Mouse (Mus musculus) cerebellum, adult 9-11 months (tissue): Measurements from ENCODE around the gene Plin1.

Experiments
- DNase-seq: peaks from one replicate; pipeline ENCODE4 v3.0.0; 2022

Plin1 gene

DNA sequence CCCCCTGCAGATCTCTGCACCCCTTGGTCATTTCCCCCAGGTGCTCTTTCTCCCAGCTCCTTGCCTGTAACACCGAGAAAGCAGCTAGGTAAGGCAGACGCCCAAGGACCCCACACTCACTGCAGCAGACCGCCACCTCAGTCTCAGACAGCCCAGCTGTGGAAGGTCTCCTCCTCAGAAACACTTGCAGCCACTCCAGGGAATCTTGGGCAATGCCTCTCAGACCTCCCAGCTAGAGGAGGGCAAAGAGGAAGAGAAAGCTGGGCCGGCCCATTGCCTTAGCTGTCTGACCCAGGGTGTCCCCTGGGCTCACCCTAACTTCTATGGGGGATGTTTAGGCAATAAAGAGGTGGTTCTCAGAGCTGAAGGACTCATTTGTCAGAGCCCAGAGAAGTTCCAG lies at the start of gene Plin1:
Gene Plin1 (minus strand): TSS at position 282 of the 400 bp plus-strand sequence.
- DNase-seq: no peak

DNA sequence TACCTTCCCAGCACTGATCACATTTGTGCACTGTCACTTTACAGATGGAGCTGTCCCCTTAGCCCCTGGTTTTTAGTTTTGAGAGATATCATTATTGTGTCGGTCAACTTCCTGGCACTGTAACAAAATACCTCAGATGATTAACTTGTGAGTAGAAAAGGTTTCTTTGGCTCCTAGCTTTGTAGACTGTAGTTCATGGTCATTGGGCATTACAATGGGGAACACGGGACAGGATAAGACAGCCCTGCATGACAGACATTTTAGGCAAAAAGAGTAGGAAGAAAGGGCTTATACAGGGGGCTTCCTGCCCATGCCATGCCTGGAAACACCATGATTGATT lies 49.8 kb upstream of the Plin1 start:
- DNase-seq: no peak

DNA sequence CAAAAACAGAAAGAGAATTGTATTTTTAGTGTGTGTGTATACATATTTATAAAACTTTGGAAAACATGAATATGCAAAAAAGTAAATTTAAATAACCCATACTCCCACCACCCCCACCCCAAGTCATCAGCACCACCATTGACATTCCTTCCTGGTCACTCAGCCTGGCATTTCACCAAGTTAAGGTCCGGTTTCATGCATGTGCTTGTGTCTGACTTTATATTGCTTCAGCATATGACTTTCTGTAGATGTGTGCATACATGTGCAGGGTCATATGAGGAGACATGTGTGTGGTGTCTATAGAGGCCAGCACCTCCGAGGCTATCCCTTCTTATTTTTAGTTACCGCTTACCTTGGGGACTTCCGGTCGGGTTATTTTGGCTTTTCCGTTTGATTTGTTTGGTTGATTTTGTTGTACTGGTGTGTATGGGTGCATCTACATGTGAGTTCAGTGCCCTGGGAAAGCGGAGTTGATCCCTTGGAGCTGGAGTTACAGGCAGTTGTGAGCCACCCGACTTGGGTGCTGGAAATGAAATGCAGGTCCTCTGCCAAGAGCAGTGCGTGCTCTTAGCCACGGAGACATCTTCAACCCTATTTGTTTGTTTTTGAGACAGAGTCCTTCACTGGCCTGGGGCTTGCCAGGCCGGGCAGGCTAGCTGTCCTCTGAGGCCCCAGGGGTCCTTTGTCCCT lies 49.3 kb upstream of the Plin1 start:
- no peak for DNase-seq

DNA sequence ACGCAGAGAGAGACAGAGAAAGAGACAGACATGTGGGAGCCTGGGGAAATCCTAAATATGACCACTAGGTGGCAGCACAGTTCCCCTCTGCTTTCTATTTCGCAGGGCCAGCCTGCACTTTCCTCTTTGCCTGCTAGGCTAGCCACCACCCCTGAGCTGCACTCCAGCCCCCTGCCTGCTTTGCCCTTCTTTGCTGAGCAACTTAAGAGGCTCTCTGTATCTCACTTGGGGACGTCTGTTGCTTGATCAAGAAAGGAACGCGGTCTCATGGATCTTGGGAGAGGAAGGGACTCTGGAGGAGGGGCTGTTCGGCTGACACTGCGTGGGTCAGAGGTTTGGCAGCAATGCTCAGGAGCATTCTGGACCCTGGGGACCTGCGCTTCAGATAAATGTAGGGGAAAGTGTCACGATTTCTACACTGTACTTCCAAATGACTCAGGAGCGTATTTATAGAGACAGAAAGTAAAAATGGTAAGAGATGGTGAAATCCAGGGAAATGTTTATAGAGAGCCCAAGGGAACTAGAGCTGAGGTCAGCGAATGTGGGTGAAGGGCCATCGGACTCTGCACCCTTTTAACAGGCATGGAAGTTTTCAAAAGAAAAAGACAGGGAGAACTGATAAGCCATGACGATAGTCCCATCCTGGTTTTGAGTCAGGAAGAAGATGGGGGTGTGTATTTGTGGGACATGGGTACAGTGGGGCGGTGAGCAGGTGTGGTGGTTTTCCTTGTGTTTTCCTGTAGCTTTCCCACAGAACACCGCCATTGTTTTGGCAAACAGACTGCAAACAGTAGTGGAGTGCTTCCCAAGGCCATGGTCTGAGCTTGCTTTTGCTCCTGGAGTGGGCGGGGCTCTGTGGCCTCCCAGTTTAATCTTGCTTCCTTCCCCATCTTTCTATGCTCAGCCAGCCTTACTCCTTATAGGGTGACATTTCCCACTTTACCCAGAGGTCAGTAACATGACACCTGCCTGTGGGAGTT lies 48.2 kb upstream of the Plin1 start:
- DNase-seq: peak; percentile 37

DNA sequence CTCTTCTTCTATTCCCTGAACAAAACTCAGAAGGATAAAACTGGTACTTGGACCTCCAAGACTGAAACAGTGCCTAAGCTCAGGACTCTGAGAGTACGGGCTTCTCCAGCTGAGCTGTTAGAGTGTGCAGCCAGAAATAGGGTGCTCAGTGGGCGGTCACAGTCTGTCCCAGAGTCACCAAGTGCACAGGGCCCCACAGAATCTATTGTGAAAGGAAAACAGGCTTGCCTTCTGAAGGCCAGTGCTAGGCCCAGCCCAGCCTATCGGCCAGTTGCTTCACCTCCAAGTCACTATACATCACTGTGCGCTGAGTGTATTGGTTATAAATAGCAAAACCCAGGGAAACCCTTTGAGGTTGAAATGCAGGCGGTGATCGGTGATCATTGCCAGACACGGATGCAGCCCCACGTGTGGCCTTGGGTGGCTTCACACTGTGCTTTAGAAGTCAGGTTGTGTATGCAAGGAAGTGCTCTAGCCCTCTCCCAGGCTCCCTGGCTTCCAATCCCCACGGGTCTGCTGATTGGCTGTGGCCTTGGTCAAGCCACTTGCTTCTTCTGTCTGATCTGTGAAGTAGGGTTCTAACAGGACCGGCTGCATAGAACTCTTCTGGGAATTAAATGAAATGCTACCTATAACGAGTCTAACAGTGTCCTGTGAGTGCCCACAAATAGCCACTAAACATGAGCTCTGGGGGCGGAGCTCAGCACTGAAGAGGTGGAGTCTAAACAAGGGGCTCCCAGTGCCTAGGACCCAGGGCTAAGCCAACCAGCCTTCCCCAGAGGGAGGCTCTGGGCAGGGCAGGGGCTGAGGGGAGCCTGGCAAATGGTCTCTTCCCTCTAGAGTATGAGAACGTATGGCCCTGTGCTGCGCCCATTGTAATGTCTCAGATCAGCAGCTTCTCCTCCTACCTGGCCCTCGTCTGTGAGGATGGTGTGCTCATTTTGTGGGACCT lies 39.1 kb upstream of the Plin1 start:
- no peak for DNase-seq

DNA sequence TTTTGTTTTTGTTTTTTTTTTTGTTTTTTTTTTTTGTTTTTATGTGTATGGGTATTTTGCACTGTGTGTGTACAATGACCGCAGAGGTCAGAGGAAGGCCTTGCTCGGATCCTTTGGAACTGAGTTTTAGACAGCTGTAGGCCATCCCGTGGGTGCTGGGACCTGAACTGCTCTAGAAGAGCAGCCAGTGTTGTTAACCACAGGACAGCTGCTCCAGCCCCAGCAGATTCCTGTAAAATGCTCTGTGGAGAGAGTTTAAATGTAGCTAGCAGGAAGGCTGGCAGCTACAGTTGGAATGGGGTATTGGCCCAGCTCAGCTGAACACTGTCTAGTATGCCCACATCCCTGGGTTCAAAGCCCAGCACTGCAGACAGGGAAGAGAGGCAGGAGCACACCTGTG lies 37.0 kb upstream of the Plin1 start:
- no peak for DNase-seq

DNA sequence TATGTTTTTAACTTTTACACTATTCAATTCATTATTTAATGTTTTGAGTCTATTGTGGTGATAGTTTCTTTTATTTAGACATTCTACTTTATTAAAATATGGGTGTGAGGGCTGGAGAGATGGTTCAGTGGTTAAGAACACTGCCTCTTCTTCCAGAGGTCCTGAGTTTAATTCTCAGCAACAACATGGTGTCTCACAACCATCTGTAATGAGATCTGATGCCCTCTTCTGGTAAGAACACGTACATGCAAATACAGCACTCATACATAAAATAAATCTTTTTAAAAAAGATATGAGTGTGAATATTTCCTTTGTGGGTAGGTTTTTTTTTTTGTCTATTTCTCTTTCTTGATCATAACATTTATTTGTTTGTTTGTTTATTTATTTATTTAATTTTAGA lies 33.3 kb upstream of the Plin1 start:
- no peak for DNase-seq

DNA sequence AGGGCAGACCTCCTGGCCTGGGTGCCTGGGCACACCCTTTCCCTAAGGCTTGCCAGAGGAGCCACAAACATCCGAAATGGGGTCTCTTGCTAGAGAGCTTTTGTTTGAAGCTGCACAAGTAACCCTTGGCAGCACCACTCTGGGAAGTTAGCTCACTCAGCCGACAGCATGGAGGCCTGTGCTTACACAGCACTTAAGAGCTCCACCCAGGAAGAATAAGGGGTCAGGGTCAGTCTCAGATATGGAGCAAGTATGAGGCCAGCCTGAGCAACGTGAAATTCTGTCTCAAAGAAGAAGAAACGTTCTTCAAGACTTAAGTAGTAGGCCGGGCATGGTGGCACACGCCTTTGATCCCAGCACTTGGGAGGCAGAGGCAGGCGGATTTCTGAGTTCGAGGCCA lies 29.4 kb upstream of the Plin1 start:
- no peak for DNase-seq

DNA sequence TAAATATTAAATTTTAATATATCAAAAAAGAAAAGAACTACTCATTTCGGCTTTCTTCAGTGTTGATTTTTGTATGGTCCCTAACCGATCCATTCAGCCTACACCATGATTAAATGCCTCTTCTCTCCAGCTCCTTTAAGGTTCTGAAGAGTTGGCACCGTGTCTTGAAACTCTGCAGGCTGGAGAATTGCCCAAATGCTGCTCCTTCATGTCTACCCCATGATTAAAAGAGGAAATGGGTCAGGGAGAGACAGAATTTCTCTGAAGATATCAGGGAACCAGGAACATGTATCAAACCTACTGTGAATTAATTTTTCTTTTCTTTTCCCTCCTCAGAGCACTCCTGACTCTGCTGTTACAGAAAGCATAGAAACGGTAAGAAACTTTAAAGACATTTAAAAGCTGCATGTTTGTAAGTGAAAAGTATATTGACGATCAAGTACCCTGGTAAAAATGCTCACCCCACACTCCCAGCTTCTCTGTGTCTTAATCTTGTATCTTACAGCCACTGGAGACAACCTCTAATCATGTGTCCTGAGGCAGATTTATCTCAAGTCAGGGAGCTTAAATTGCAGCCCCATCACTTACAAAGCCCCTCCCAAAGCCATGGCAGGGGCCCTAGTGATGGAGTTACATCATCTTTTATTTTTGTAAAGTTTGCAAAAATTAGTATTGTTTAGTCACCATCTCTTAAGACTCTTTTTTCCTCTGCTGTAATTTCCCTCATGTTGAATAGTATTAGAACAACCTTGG lies 28.6 kb upstream of the Plin1 start:
- no peak for DNase-seq

DNA sequence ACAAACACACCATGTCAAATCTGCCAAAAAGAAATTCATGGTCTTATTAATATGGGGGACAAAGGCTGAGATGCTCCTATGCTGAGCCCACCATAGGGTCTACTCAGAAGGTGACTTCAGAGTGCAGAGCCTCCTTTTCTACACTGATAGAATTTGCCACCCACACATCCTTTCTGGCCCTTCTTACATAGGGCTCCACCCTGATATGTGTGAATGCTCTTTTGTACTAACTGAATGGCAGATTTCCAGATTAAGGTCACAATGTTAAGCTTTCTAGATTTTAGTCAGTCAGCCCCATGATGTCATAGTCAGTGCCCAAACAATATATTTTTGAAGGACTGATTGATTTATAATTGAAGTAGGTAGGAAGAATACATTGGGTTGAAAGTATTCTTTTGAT lies 27.1 kb upstream of the Plin1 start:
- DNase-seq: no peak

DNA sequence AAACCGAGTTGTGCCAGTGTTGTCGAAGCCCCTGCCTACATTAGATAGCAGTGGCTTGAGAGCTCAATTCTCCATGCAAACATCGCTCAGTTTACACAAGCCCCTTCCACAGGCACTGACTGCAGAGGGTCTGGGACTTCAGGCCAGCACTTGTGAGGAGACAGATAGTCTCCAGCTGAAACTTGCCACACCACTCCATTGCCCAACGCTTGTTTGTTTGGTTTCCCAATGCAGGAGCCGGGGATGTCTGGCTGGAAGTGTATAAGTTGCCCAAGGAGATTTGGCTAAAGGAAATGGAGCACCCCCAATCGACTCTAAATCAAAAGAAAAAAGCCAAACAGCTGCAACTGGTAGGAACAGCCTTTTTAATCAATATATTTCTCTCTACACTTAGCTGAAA lies 25.5 kb upstream of the Plin1 start:
- DNase-seq: no peak

DNA sequence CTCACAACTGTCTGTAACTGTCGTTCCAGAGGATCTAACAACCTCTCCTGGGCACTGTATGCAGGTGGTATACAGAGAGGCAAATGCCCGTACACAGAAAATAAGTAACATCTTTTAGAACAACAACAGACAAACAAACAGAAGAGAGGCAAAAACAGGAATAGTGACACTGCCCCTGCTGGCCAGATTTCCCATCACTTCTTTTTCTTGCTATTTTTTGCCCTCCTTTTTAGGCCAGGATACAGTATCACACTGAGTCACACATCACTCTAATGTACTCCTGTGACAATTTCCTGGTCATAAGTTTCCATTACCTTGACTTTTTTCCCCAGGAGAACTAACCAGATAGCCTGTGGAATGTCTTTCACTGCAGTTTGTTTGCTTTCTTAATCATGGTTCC lies 23.6 kb upstream of the Plin1 start:
- DNase-seq: no peak

DNA sequence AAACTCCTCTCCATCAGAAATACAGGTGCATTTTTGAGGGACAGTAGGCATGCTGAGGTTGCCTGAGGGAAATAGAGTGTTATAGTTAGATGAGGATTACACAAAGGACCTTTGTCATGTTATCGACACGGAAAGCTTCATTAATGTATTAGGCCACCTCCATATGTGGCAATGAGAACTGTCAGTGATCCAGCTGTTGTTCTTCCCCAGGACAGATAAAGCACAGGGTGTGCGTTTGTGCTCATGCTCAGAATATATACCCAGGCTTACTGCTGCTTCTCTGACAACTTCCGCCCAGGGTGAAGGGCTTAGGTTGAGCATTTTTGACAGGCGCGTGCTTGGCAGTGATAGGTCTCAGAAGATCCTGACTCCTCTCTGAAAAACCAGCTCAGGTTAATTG lies 16.8 kb upstream of the Plin1 start:
- no peak for DNase-seq

DNA sequence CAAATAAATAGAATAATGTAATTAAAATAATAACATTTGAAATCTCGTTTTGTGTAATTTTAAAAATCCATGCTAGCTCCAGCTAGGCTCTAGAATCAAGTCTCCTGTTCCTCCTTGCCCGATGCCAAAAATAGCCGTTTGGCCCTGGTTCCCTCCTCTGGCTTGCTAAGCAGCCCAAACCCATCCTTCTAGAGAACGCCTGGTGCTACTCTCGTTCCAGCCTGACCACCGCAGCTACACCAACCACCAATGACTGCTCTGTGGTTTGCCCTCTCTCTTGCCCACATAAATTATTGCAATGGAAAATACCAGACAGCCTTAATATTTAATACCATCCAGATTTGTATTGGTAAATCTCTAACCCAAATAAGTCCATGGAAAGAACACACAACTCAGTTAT lies 15.0 kb upstream of the Plin1 start:
- DNase-seq: no peak

DNA sequence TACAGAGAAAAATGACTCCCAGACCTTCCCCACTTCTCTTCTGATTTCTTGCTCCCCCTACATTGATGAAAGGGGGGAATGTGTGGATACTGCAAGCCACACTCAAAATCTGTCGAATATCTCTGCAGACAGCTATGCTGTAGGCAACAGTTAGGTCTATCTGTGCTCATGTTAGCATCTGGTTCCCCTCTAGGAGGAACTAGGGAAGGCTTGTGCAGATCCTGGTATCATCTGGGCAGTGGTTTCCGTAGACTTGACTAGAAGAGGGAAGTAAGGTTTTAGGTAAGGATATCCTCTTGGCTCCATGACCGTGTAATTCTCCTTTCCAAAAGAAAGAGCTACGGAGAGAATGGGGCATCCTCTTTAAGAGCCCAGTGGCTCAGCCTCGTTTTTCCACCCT lies 11.9 kb upstream of the Plin1 start:
- DNase-seq: no peak

DNA sequence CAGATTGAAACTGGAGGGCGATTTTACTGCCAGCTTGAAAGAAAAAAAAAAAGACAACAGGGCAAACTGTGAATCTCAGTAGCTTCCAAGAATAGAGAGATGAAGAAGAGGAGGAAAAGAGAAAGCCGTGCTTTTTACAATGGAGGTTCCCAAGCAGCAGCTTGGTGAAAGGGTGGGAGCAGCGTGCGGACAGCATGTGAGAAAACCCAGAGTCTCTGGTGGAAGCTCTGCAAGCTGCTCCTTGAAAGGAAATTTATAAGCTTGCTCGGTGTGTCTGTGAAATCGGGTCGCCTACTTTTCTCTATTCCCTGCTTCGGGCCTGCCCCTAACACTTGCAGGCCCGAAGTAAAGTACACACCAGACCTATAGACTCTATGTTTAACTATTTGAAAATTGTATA lies 11.3 kb upstream of the Plin1 start:
- no peak for DNase-seq

DNA sequence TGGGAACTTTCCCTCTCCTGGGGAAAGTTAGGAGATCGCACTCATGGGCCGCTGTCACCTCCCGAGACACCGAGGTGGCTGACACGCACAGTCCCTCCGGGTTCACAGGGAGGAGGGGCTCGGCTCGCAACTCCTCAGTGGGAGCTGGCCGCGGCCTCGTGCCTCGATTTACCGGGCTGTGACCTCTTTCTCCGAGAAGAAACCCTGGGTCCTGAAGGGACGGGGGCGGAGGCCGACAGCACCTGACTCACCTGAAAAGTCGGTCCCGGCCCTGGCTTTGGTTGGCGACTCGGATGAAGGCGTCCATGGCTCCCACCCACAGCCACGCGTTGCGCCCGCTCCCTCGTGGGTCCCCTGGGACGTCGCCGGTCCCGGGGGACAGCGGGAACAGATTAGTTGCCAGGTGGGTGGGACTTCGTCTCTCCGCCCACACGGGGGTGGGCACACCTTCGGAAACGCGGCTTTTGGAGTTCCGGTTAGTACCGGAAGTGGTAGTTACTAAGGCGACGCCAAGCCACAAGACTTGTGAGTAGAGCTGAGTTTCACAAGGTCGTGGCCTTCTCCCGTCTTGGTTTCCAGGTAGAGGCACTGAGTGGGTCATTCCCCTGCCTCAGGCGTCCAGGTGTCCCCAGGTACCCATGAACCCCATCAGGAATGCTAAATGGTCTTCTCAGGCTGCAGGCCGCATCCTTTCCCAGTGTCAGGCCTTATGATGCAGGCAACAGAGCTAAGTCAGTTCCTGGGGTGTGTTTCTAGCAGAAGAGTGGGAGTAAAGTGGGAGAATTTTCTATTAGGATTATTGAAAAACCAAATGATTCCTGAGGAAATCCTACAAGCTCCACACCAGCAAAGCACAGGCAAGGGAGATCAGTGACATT lies 10.2 kb upstream of the Plin1 start, which contains the start of the genes Pex11a and Wdr93:
Gene Pex11a (minus strand): TSS at position 473 of the 878 bp plus-strand sequence.
Gene Wdr93 (plus strand): TSS at position 505 of the 878 bp plus-strand sequence.
- DNase-seq: peak; percentile 73

DNA sequence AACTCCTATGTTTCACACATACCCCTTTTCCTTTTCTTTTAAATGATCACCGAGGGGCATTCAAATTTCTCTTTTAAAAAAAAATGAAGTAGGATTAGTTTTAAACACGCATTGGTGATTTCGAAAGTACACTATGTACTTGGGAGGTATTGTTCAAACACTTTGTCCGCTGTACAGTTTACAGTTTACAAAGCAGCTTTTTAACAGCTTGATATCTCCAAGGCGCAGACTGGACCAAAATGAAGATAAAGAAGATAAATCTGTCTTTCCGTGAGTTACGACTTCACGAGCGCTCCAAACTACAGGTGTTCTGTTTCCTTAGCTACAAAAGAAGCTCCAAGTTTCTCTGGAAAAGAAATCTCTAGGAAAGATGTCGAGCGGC lies 9.6 kb upstream of the Plin1 start:
- no peak for DNase-seq

DNA sequence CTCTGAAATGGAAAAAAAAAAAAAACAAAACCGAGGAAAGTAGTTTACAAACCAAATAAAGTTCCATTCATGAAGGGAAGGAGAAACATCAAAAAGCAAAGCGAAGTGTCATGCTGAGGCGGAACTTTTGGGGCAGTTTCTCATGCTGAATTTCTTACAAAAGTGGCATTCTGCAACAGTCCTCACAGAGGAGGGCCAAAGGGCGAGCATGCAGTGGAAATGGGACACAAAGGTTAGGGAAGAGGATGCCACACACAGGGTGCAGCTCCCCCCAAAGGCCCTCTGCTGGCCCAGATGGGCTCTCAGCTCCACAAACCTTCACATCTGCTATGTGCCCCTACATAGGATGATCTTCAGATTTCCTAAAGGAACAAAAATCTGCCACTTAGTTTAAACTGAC lies 7.6 kb upstream of the Plin1 start:
- DNase-seq: no peak

DNA sequence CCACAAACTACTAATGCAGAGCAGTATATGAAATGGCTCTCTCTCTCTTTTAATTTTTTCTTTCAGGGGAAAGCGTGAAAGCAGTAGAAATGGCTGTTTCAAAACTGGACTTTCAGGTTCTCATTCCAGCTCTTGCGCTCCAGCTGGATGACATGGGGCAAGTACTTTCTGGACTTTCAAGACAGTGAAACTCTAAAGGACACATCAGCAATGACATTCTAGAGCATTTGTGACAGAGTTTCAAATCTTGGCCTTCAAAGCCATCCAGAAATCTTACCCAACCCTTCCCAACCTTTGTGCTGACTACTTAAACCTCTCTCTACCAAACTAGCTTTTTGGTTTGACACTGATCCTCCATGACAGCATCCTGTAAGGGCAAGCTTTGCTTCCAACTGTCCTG lies 6.2 kb upstream of the Plin1 start:
- no peak for DNase-seq

DNA sequence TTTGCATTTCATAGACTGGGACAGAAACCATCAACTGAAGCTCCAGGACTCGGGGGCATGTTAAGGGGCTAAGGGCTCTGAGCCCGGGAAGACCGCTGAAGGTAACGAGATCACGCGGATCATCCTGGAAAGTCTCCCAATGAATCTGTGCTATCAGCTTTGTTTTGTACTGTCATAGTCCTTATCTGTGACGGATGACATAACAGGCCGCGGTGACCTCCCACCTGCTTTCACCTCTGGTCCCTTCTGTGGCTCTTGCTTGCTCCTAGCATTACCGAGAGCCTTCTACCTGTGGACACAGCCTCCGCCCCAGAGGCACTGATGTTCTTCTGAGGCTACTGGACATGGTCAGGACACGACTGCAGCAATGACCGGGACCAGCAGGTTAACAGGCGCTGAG lies 3.8 kb upstream of the Plin1 start:
- no peak for DNase-seq
